Mouse (Mus musculus): ENCODE measurements around the gene Zbtb20.

DNA sequence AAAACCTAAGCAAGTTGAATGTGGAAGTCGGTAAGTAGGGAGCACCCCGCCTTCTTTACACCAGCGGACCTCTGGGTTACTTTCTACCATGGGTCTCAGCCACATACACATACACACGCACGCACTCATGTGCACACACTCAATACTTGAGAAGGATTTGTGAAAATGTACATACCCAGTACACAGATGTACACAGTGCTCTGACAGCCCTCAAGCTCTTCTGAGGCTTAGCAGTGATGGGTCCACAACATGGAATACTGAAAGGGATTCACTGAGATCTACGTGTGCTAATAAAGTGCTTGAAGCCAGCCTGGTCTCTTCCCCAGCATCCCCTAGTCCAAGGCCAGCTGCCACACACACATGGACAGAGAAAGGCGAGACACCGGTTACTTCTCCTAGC lies 761.6 kb downstream of the Zbtb20 start:
- TF ChIP-seq TAL1 (IDR thresholded peaks at IDR 0.05; ENCODE audit: low read length) (no peak), GATA1 (IDR thresholded peaks at IDR 0.05; ENCODE audit: low read length) (no peak)

Data from erythroblast, embryonic 14.5 days (primary cell).